Mouse (Mus musculus): ENCODE results near the gene Senp8. TPM values are rescaled to one million over a fixed set of nuclear protein-coding genes. Genes with fewer than 3 reads are reported as not detected.
"Not testable (repeated sequence)": the region's sequence is repeated elsewhere in the genome, so short reads cannot be mapped to it uniquely, and the experiment has no call there.

The Senp8 gene
- total RNA-seq (2017), result 1.2 and 2.0 TPM in 2 replicates

GRCm38 (mm10) chr9:59750267-59751065 is at the start of gene Senp8, which contains the start of gene Myo9a:
Senp8 (minus strand) TSS chr9:59750710.
Myo9a (plus strand) TSS chr9:59750896.
- ATAC-seq (ENCODE audit: extremely low read depth, insufficient number of reproducible peaks, low FRiP score, poor library complexity, severe bottlenecking), result peak; percentile 93

DNA sequence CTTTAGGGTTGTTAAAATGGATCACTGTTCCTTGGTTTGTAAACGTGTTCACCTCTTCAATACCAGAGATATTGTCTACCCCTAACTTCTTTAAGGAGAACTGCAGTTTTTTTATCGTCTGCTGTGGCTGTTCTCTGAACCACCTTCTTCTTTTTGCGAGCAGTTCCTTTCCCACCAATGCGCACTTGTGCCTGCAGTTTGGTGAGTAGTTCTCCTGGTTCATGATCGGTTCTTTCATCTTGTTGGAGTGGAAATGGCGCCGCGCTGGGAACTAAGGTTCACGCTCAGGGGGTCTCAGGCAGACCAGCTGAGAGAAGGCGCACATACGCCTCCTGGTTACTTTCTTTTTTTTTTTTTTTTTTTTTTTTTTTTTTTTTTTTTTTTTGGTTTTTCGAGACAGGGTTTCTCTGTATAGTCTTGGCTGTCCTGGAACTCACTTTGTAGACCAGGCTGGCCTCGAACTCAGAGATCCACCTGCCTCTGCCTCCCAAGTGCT is 16.5 kb upstream of the Senp8 start:
- ATAC-seq (ENCODE audit: extremely low read depth, insufficient number of reproducible peaks, low FRiP score, poor library complexity, severe bottlenecking), result not testable (repeated sequence)

- no peak for ATAC-seq (ENCODE audit: extremely low read depth, insufficient number of reproducible peaks, low FRiP score, poor library complexity, severe bottlenecking)
These were observed 10.0 kb upstream of the Senp8 start for GRCm38 (mm10) chr9:59760515-59760914.

DNA sequence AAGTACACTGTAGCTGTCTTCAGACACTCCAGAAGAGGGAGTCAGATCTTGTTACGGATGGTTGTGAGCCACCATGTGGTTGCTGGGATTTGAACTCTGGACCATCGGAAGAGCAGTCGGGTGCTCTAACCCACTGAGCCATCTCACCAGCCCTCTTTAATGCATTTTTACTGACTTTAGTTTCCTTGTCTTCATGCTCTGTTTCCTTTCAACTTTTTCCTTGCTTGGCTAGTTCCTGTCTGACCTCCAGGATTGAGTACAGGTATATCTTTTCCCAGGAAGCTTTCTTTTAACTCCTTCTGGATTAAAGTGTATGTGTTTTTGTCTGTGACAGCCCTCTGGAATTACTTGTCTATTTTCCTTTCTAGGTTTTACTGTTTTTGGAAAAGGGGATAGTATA is 6.5 kb upstream of the Senp8 start:
- not testable (repeated sequence) for ATAC-seq (ENCODE audit: extremely low read depth, insufficient number of reproducible peaks, low FRiP score, poor library complexity, severe bottlenecking)

- no peak for ATAC-seq (ENCODE audit: extremely low read depth, insufficient number of reproducible peaks, low FRiP score, poor library complexity, severe bottlenecking)
These were observed 4.7 kb upstream of the Senp8 start for GRCm38 (mm10) chr9:59755199-59755598.

GRCm38 (mm10) chr9:59751966-59752365 is 1.5 kb upstream of the Senp8 start:
- no peak for ATAC-seq (ENCODE audit: extremely low read depth, insufficient number of reproducible peaks, low FRiP score, poor library complexity, severe bottlenecking)

- ATAC-seq (ENCODE audit: extremely low read depth, insufficient number of reproducible peaks, low FRiP score, poor library complexity, severe bottlenecking), result peak; percentile 53
These were observed 614 bp upstream of the Senp8 start for GRCm38 (mm10) chr9:59751066-59751581.

GRCm38 (mm10) chr9:59749581-59750265 is 787 bp downstream of the Senp8 start:
- no peak for ATAC-seq (ENCODE audit: extremely low read depth, insufficient number of reproducible peaks, low FRiP score, poor library complexity, severe bottlenecking)

- no peak for ATAC-seq (ENCODE audit: extremely low read depth, insufficient number of reproducible peaks, low FRiP score, poor library complexity, severe bottlenecking)
These were observed 1.5 kb downstream of the Senp8 start for GRCm38 (mm10) chr9:59748969-59749368.

- ATAC-seq (ENCODE audit: extremely low read depth, insufficient number of reproducible peaks, low FRiP score, poor library complexity, severe bottlenecking), result no peak
These were observed 2.1 kb downstream of the Senp8 start for GRCm38 (mm10) chr9:59748387-59748786.

- no peak for ATAC-seq (ENCODE audit: extremely low read depth, insufficient number of reproducible peaks, low FRiP score, poor library complexity, severe bottlenecking)
These were observed 6.6 kb downstream of the Senp8 start for GRCm38 (mm10) chr9:59743903-59744302.

- ATAC-seq (ENCODE audit: extremely low read depth, insufficient number of reproducible peaks, low FRiP score, poor library complexity, severe bottlenecking), result no peak
These were observed 9.9 kb downstream of the Senp8 start for GRCm38 (mm10) chr9:59740593-59740992.

DNA sequence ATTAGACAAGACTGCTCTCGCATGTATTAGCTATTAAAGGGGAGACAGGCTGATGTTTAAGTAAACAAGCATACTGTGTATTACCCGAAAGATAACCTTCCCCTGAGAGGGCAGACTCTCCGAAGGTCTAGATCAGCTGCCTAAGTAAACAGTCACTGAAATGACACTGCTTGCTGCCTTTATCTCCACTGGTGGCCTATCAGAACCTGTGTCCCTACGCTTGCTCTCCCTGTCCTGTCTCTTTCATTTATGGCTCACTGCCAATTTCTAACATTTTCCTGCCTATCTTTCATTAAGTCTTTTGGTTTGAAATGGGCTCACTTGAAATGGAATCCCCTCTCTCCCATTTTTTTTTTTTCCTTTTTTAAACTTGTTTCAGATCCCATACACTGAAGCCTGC is 15.1 kb downstream of the Senp8 start:
- no peak for ATAC-seq (ENCODE audit: extremely low read depth, insufficient number of reproducible peaks, low FRiP score, poor library complexity, severe bottlenecking)

DNA sequence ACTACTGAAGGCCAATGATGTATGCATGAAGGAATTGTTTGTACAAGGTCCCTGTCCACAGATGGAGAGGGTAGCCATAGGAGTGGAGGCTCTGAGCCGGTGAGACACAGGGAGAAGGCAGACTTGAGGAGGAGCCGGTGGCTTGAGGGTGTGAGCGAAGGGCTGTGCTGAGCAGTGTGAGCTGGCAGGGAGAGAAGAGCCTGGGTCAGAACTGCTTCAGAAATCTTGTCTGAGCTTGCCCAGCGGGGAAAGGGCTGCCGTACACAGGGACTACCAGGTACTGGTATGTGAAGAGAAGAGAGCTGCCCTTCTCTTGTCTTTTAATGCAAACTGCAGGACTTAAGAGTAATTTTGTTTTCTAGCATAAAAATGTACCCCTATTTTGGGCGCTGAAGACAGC is 17.4 kb downstream of the Senp8 start:
- no peak for ATAC-seq (ENCODE audit: extremely low read depth, insufficient number of reproducible peaks, low FRiP score, poor library complexity, severe bottlenecking)

DNA sequence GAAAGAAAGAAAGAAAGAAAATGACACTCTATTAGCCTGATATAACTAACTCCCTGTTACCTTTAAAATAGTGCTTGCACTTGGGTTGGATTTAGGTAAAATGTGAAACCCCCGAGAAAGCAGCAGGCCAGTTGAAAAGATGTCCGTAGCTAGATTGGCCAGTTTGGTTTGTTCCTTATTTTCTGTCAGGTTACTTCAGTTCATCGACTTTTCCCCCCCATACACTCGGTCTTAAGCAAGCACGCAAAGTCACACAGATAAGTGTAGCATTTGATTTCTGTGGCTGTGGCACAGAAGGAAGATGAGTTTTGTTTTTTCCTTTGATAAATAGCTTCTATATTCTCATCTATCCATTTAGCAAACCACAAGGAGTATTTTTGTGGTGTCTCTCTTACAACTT is 19.4 kb downstream of the Senp8 start:
- no peak for ATAC-seq (ENCODE audit: extremely low read depth, insufficient number of reproducible peaks, low FRiP score, poor library complexity, severe bottlenecking)

- ATAC-seq (ENCODE audit: extremely low read depth, insufficient number of reproducible peaks, low FRiP score, poor library complexity, severe bottlenecking), result no peak
These were observed 22.8 kb downstream of the Senp8 start for GRCm38 (mm10) chr9:59727569-59728286.

- ATAC-seq (ENCODE audit: extremely low read depth, insufficient number of reproducible peaks, low FRiP score, poor library complexity, severe bottlenecking), result no peak
These were observed 25.0 kb downstream of the Senp8 start for GRCm38 (mm10) chr9:59725515-59725914.

DNA sequence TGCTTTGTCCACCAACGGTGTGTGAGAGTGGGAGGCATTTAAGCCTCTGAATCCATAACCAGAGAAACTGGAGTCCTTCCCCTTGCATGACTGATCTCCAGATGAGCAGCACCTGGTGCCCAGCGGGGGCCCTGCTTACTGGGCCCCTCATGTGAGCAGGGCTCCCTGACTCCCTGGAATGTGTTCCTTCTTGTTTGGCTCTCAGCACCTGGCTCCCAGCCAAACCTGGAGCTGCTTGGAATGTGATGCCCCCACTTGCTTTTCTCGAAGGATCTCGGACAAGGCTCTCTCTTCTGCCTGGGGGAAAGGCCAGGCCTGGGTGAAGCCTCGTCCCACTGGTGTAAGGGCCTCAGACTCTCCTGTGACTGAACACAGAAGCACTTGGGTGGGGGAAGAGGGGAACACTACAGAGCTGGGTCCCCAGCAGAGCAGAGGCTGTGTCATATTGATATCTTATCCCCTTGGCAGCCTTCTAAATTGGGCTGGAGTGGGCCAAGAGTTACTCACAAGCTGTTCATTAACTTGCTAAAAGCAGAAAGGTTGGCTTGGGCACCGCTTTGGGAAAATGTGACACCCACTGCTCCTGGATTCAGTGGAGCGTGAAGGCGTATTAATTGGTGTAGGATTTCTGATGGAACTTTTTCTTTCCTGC is 26.6 kb downstream of the Senp8 start:
- ATAC-seq (ENCODE audit: extremely low read depth, insufficient number of reproducible peaks, low FRiP score, poor library complexity, severe bottlenecking), result no peak

Data from neutrophil, adult 5-6 weeks (primary cell).